Mouse (Mus musculus) spleen, postnatal 36 days (tissue): ENCODE data around the gene Hs3st5.

Source experiments
- DNase-seq, 2 experiments: peaks; one replicate each; pipeline ENCODE4 v3.0.0; 2022; ENCODE audit warnings: low spot score in 2 of 2, mixed read lengths in 1 of 2

Hs3st5 gene

GRCm38 (mm10) chr10:36800925-36801482, 294.4 kb downstream of the Hs3st5 start:
- DNase-seq, result no peak

GRCm38 (mm10) chr10:36803705-36804104, 297.1 kb downstream of the Hs3st5 start:
- no peak for DNase-seq

GRCm38 (mm10) chr10:36805265-36805664, 298.7 kb downstream of the Hs3st5 start:
- DNase-seq, result no peak

- no peak for DNase-seq
Measured at GRCm38 (mm10) chr10:36805788-36806187, 299.2 kb downstream of the Hs3st5 start.

- no peak for DNase-seq
Measured at GRCm38 (mm10) chr10:36807007-36807406, 300.4 kb downstream of the Hs3st5 start.

- no peak for DNase-seq
Measured at GRCm38 (mm10) chr10:36818867-36819266, 312.3 kb downstream of the Hs3st5 start.

GRCm38 (mm10) chr10:36829079-36829478, 322.5 kb downstream of the Hs3st5 start:
- no peak for DNase-seq

- DNase-seq, result no peak
Measured at GRCm38 (mm10) chr10:36832204-36832603, 325.6 kb downstream of the Hs3st5 start.

GRCm38 (mm10) chr10:36834224-36834623, 327.6 kb downstream of the Hs3st5 start:
- no peak for DNase-seq

- DNase-seq, result no peak
Measured at GRCm38 (mm10) chr10:36835836-36836516, 329.4 kb downstream of the Hs3st5 start.

GRCm38 (mm10) chr10:36850231-36850630, 343.6 kb downstream of the Hs3st5 start:
- no peak for DNase-seq

GRCm38 (mm10) chr10:36862127-36862895, 355.7 kb downstream of the Hs3st5 start:
- no peak for DNase-seq
